Mouse (Mus musculus): Measurements from ENCODE around the gene Rnf135. TPM values are rescaled to one million over a fixed set of nuclear protein-coding genes. Genes with fewer than 3 reads are reported as not detected.
"Not testable (repeated sequence)": the region's sequence is repeated elsewhere in the genome, so short reads cannot be mapped to it uniquely, and the experiment has no call there.

Rnf135 gene
- polyA plus RNA-seq, 1 experiment from 2014 or later, result 4.6 TPM

GRCm38 (mm10) chr11:80208465-80208859, 24.8 kb downstream of the Rnf135 start:
- WGBS, result 35% methylated on average over 7 of the region's 7 CpGs
- Histone ChIP-seq H3K9me3 (ENCODE audit: control insufficient read depth, low read length) (no peaks in the 10 kb centered on the region), H3K27me3 (replicated peaks; ENCODE audit: control insufficient read depth, insufficient read depth, low read length) (no peaks in the 10 kb centered on the region), H3K4me1 (ENCODE audit: control insufficient read depth, insufficient read depth, low read depth, low read length) (peaks cover 13% of the 10 kb centered on the region), H3K36me3 (ENCODE audit: control insufficient read depth, insufficient read depth, low read length) (0 out of 2 replicates have a peak, but pooled peaks cover 2% of the 10 kb centered on the region), H3K27ac (ENCODE audit: low read depth, low read length) (no peak overlapping the region), H3K4me2 (ENCODE audit: low read length) (0 out of 2 replicates have a peak overlapping the region, but pooled peaks have one; percentile 2), H3K9ac (ENCODE audit: low read depth, low read length) (no peak overlapping the region), H3K4me3 (ENCODE audit: low read length) (no peak overlapping the region)
- peak; percentile 58; the same call in 1 of the 2 replicates for ATAC-seq

- WGBS, result under 1% methylated on average over 74 of the region's 78 CpGs
- no peaks in the 10 kb centered on the region for H3K9me3 ChIP-seq (ENCODE audit: control insufficient read depth, low read length)
Measured at GRCm38 (mm10) chr11:80208860-80209800, 25.5 kb downstream of the Rnf135 start, which contains the start of gene Rhot1. Rhot1 (plus strand) TSS chr11:80209019.

GRCm38 (mm10) chr11:80210321-80210720, 26.7 kb downstream of the Rnf135 start:
- Histone ChIP-seq H3K9me3 (ENCODE audit: control insufficient read depth, low read length) (no peaks in the 10 kb centered on the region), H3K4me1 (ENCODE audit: control insufficient read depth, insufficient read depth, low read depth, low read length) (peaks cover 13% of the 10 kb centered on the region), H3K27me3 (replicated peaks; ENCODE audit: control insufficient read depth, insufficient read depth, low read length) (no peaks in the 10 kb centered on the region), H3K4me2 (ENCODE audit: low read length) (peak overlapping the region; percentile 68), H3K27ac (ENCODE audit: low read depth, low read length) (no peak overlapping the region), H3K9ac (ENCODE audit: low read depth, low read length) (peak overlapping the region; percentile 7; the same call in 1 of the 2 replicates), H3K4me3 (ENCODE audit: low read length) (peak overlapping the region; percentile 99), H3K36me3 (ENCODE audit: control insufficient read depth, insufficient read depth, low read length) (0 out of 2 replicates have a peak, but pooled peaks cover 2% of the 10 kb centered on the region)
- WGBS, result 63% methylated on average over 6 of the region's 6 CpGs
- ATAC-seq, result no peak

More at GRCm38 (mm10) chr11:80208860-80209800, 25.5 kb downstream of the Rnf135 start, which contains the start of gene Rhot1:
- 0 out of 2 replicates have a peak, but pooled peaks cover 2% of the 10 kb centered on the region for H3K36me3 ChIP-seq (ENCODE audit: control insufficient read depth, insufficient read depth, low read length)
- H3K4me3 ChIP-seq (ENCODE audit: low read length), result peak within 1 kb of the TSS; percentile 99
- H3K4me1 ChIP-seq (ENCODE audit: control insufficient read depth, insufficient read depth, low read depth, low read length), result peaks cover 13% of the 10 kb centered on the region
- H3K27me3 ChIP-seq (replicated peaks; ENCODE audit: control insufficient read depth, insufficient read depth, low read length), result no peaks in the 10 kb centered on the region
- peak within 1 kb of the TSS; percentile 97 for H3K9ac ChIP-seq (ENCODE audit: low read depth, low read length)
- H3K4me2 ChIP-seq (ENCODE audit: low read length), result peak within 1 kb of the TSS; percentile 68
- peak; percentile 95 for ATAC-seq
- H3K27ac ChIP-seq (ENCODE audit: low read depth, low read length), result peak within 1 kb of the TSS; percentile 94

GRCm38 (mm10) chr11:80212282-80212681, 28.6 kb downstream of the Rnf135 start:
- H3K4me3 ChIP-seq (ENCODE audit: low read length), result no peak overlapping the region
- 97% methylated on average over 2 of the region's 2 CpGs for WGBS
- ATAC-seq, result no peak

GRCm38 (mm10) chr11:80215291-80215690, 31.6 kb downstream of the Rnf135 start:
- WGBS, result 92% methylated on average over 3 of the region's 3 CpGs
- Histone ChIP-seq H3K9me3 (ENCODE audit: control insufficient read depth, low read length) (no peaks in the 10 kb centered on the region), H3K36me3 (ENCODE audit: control insufficient read depth, insufficient read depth, low read length) (peaks cover 2% of the 10 kb centered on the region; the same call in 1 of the 2 replicates), H3K4me2 (ENCODE audit: low read length) (no peak overlapping the region), H3K27ac (ENCODE audit: low read depth, low read length) (no peak overlapping the region), H3K4me3 (ENCODE audit: low read length) (no peak overlapping the region), H3K9ac (ENCODE audit: low read depth, low read length) (no peak overlapping the region), H3K4me1 (ENCODE audit: control insufficient read depth, insufficient read depth, low read depth, low read length) (peaks cover 8% of the 10 kb centered on the region), H3K27me3 (replicated peaks; ENCODE audit: control insufficient read depth, insufficient read depth, low read length) (no peaks in the 10 kb centered on the region)
- no peak for ATAC-seq

More at GRCm38 (mm10) chr11:80212282-80212681, 28.6 kb downstream of the Rnf135 start:
- Histone ChIP-seq H3K4me1 (ENCODE audit: control insufficient read depth, insufficient read depth, low read depth, low read length) (peaks cover 13% of the 10 kb centered on the region), H3K27me3 (replicated peaks; ENCODE audit: control insufficient read depth, insufficient read depth, low read length) (no peaks in the 10 kb centered on the region), H3K27ac (ENCODE audit: low read depth, low read length) (no peak overlapping the region), H3K9me3 (ENCODE audit: control insufficient read depth, low read length) (no peaks in the 10 kb centered on the region), H3K4me2 (ENCODE audit: low read length) (no peak overlapping the region), H3K36me3 (ENCODE audit: control insufficient read depth, insufficient read depth, low read length) (0 out of 2 replicates have a peak, but pooled peaks cover 2% of the 10 kb centered on the region), H3K9ac (ENCODE audit: low read depth, low read length) (no peak overlapping the region)

GRCm38 (mm10) chr11:80218657-80219293, 35.1 kb downstream of the Rnf135 start:
- H3K4me3 ChIP-seq (ENCODE audit: low read length), result no peak overlapping the region
- no peak for ATAC-seq
- no peaks in the 10 kb centered on the region for H3K9me3 ChIP-seq (ENCODE audit: control insufficient read depth, low read length)
- no peak overlapping the region for H3K4me2 ChIP-seq (ENCODE audit: low read length)
- 88% methylated on average over 11 of the region's 11 CpGs for WGBS
- no peak overlapping the region for H3K9ac ChIP-seq (ENCODE audit: low read depth, low read length)
- no peak overlapping the region for H3K27ac ChIP-seq (ENCODE audit: low read depth, low read length)
- no peaks in the 10 kb centered on the region for H3K27me3 ChIP-seq (replicated peaks; ENCODE audit: control insufficient read depth, insufficient read depth, low read length)
- H3K4me1 ChIP-seq (ENCODE audit: control insufficient read depth, insufficient read depth, low read depth, low read length), result no peaks in the 10 kb centered on the region
- H3K36me3 ChIP-seq (ENCODE audit: control insufficient read depth, insufficient read depth, low read length), result no peaks in the 10 kb centered on the region; the same call in 1 of the 2 replicates

GRCm38 (mm10) chr11:80230066-80230465, 46.4 kb downstream of the Rnf135 start:
- not testable (repeated sequence) for H3K4me1 ChIP-seq (ENCODE audit: control insufficient read depth, insufficient read depth, low read depth, low read length); H3K4me2 ChIP-seq (ENCODE audit: low read length); H3K27ac ChIP-seq (ENCODE audit: low read depth, low read length); H3K4me3 ChIP-seq (ENCODE audit: low read length); H3K27me3 ChIP-seq (replicated peaks; ENCODE audit: control insufficient read depth, insufficient read depth, low read length); H3K9me3 ChIP-seq (ENCODE audit: control insufficient read depth, low read length); H3K9ac ChIP-seq (ENCODE audit: low read depth, low read length); ATAC-seq
- peaks cover 13% of the 10 kb centered on the region for H3K36me3 ChIP-seq (ENCODE audit: control insufficient read depth, insufficient read depth, low read length)
- WGBS, result 99% methylated on average over 5 of the region's 5 CpGs

- Histone ChIP-seq H3K36me3 (ENCODE audit: control insufficient read depth, insufficient read depth, low read length) (peaks cover 7% of the 10 kb centered on the region), H3K4me3 (ENCODE audit: low read length) (no peak overlapping the region), H3K9me3 (ENCODE audit: control insufficient read depth, low read length) (no peaks in the 10 kb centered on the region), H3K9ac (ENCODE audit: low read depth, low read length) (no peak overlapping the region), H3K4me2 (ENCODE audit: low read length) (no peak overlapping the region), H3K27me3 (replicated peaks; ENCODE audit: control insufficient read depth, insufficient read depth, low read length) (no peaks in the 10 kb centered on the region), H3K4me1 (ENCODE audit: control insufficient read depth, insufficient read depth, low read depth, low read length) (no peaks in the 10 kb centered on the region), H3K27ac (ENCODE audit: low read depth, low read length) (no peak overlapping the region)
- WGBS, result 89% methylated on average over 3 of the region's 3 CpGs
- ATAC-seq, result no peak
Measured at GRCm38 (mm10) chr11:80237278-80237677, 53.6 kb downstream of the Rnf135 start.

- Histone ChIP-seq H3K27ac (ENCODE audit: low read depth, low read length) (no peak overlapping the region), H3K4me2 (ENCODE audit: low read length) (no peak overlapping the region), H3K36me3 (ENCODE audit: control insufficient read depth, insufficient read depth, low read length) (peaks cover 14% of the 10 kb centered on the region), H3K9me3 (ENCODE audit: control insufficient read depth, low read length) (no peaks in the 10 kb centered on the region), H3K4me1 (ENCODE audit: control insufficient read depth, insufficient read depth, low read depth, low read length) (no peaks in the 10 kb centered on the region), H3K27me3 (replicated peaks; ENCODE audit: control insufficient read depth, insufficient read depth, low read length) (no peaks in the 10 kb centered on the region), H3K9ac (ENCODE audit: low read depth, low read length) (no peak overlapping the region), H3K4me3 (ENCODE audit: low read length) (no peak overlapping the region)
- ATAC-seq, result no peak
- 95% methylated on average over 4 of the region's 4 CpGs for WGBS
Measured at GRCm38 (mm10) chr11:80238306-80238705, 54.7 kb downstream of the Rnf135 start.

Measured in hindbrain, embryonic 16.5 days (tissue).